Mouse (Mus musculus) liver, embryonic 16.5 days (tissue): Measurements from ENCODE around the gene Ttll3. TPM values are rescaled to one million over a fixed set of nuclear protein-coding genes. Genes with fewer than 3 reads are reported as not detected.

Experiments
- ATAC-seq: fragments of 200-750 bp; cut with Nextera tagmentation; 2 replicates; pipeline ENCODE4 v1.8.0; 2017; ENCODE audit warnings: low read depth, mild to moderate bottlenecking, moderate number of reproducible peaks, moderate library complexity
- H3K27ac ChIP-seq: fragments of 300-500 bp; sonication (generic); 2 replicates; pipeline ENCODE4 v1.5.1; 2014; ENCODE audit warnings: mild to moderate bottlenecking, low read length
- H3K27me3 ChIP-seq: fragments of 300-500 bp; sonication (generic); 2 replicates; pipeline ENCODE4 v1.6.1; 2014; ENCODE audit warnings: low read depth, low read length, mixed read lengths; ENCODE audit not compliant: control insufficient read depth, insufficient read depth
- H3K36me3 ChIP-seq: fragments of 300-500 bp; sonication (generic); 2 replicates; pipeline ENCODE4 v1.6.1; 2014; ENCODE audit warnings: mild to moderate bottlenecking; ENCODE audit not compliant: control insufficient read depth, insufficient read depth
- H3K4me1 ChIP-seq: fragments of 300-500 bp; sonication (generic); 2 replicates; pipeline ENCODE4 v1.6.1; 2014; ENCODE audit warnings: low read depth, low read length, mixed read lengths; ENCODE audit not compliant: control insufficient read depth
- H3K4me2 ChIP-seq: fragments of 300-500 bp; sonication (generic); 2 replicates; pipeline ENCODE4 v1.6.1; 2014; ENCODE audit warnings: low read depth, low read length, mixed read lengths
- H3K4me3 ChIP-seq: fragments of 300-500 bp; sonication (generic); 2 replicates; pipeline ENCODE4 v1.5.1; 2014; ENCODE audit warnings: low read depth, mild to moderate bottlenecking, low read length
- H3K9ac ChIP-seq: fragments of 300-500 bp; sonication (generic); 2 replicates; pipeline ENCODE4 v1.6.1; 2014; ENCODE audit warnings: low read depth, low read length
- H3K9me3 ChIP-seq: fragments of 300-500 bp; sonication (generic); replicated peaks from 2 replicates; pipeline ENCODE4 v1.6.1; 2016; ENCODE audit warnings: low read length; ENCODE audit not compliant: control insufficient read depth
- WGBS: fragments of 180-500 bp; shearing (Covaris S2); extraction: QIAGEN DNeasy Blood & Tissue Kit; methylation state at CpG from one replicate; pipeline ENCODE4 v1.1.7; 2014; ENCODE audit not compliant: insufficient replicate concordance; 5-methylcytosine and 5-hydroxymethylcytosine counted together
- polyA plus RNA-seq: library from polyadenylated mRNA; unstranded; fragments of >200 nt; fragmentation: Nextera tagmentation; extraction: Ambion mirVana; gene quantifications from 2 replicates; pipeline ENCODE4 v1.2.1, GENCODE M21; 2015

Gene Ttll3
- 0.90 and 1.3 TPM in 2 replicates for polyA plus RNA-seq

DNA sequence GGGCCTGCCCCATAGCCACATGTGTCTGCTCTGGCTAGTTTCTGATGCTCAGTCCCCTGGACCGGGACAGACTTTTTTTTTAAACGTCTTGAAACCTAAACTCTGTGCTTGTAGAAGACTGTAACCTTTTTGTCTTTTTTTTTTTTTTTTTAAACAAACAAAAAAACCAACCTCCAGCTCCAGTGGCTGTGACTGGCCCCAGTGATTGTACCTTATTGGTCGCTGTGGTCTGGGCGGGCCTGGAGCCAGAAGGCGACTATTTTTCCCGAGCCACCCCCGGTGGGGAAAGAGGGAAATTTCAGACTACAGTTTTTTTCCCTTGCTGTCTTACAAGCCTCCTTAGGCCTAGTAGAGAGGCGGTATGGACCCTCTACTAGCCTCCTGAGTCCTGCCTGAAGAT lies at the start of gene Ttll3:
TSS of gene Ttll3 (plus strand) at position 301 of the 400 bp plus-strand sequence.
- H3K9me3 ChIP-seq: no peaks in the 10 kb centered on the region
- H3K9ac ChIP-seq: no peak within 1 kb of the TSS
- ATAC-seq: no peak
- peaks cover 6% of the 10 kb centered on the region for H3K4me1 ChIP-seq
- H3K4me3 ChIP-seq: no peak within 1 kb of the TSS
- WGBS: 72% methylated on average over 8 of the region's 8 CpGs
- peaks cover 49% of the 10 kb centered on the region for H3K36me3 ChIP-seq
- no peak within 1 kb of the TSS for H3K27ac ChIP-seq
- peaks cover 9% of the 10 kb centered on the region for H3K27me3 ChIP-seq
- no peak within 1 kb of the TSS for H3K4me2 ChIP-seq

DNA sequence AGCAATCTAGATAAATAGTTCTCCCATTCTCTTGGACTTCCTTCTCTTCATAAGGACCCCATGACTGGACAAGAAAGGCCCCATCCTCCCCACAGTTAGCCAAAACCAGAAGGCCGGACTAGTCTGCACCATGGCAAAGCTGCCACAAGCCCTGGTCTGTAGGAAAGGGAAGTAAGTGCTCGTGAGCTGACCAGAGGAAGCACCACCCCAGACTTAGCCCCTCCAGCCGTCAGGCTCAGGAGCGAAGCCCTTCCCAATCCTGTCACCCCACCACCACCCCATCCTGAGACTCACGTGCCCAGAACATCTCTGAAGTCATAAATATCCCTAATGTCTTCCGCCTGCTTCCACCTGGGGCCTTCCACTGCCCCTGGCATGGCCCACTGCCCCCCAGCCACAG lies 47.5 kb upstream of the Ttll3 start:
- H3K4me2 ChIP-seq: no peak overlapping the region
- no peaks in the 10 kb centered on the region for H3K36me3 ChIP-seq
- WGBS: 40% methylated on average over 6 of the region's 6 CpGs
- H3K27ac ChIP-seq: no peak overlapping the region
- no peak overlapping the region for H3K4me3 ChIP-seq
- ATAC-seq: no peak
- no peaks in the 10 kb centered on the region for H3K27me3 ChIP-seq
- H3K9ac ChIP-seq: no peak overlapping the region
- no peaks in the 10 kb centered on the region for H3K9me3 ChIP-seq
- H3K4me1 ChIP-seq: peaks cover 10% of the 10 kb centered on the region

DNA sequence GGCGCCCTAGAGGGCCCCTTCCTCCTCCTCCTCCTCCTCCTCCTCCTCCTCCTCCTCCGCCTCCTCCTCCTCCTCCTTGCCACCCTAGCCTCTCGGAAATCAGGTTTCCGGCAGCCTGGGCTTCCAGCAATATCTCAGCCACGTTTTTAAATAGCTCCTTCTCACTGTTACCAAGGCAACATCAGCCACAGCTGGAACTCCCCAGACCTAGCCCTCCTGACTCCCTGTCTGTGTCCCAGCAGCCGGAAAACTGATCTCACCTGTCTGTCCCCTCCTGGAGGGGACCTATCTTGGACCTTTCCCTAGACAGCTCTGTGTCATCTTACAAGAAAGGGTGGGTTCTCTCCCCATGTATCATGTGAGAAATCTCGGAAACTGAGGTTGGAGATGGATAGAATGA lies 46.8 kb upstream of the Ttll3 start:
- Histone ChIP-seq H3K4me1 (peaks cover 6% of the 10 kb centered on the region), H3K4me3 (no peak overlapping the region), H3K9ac (no peak overlapping the region)

DNA sequence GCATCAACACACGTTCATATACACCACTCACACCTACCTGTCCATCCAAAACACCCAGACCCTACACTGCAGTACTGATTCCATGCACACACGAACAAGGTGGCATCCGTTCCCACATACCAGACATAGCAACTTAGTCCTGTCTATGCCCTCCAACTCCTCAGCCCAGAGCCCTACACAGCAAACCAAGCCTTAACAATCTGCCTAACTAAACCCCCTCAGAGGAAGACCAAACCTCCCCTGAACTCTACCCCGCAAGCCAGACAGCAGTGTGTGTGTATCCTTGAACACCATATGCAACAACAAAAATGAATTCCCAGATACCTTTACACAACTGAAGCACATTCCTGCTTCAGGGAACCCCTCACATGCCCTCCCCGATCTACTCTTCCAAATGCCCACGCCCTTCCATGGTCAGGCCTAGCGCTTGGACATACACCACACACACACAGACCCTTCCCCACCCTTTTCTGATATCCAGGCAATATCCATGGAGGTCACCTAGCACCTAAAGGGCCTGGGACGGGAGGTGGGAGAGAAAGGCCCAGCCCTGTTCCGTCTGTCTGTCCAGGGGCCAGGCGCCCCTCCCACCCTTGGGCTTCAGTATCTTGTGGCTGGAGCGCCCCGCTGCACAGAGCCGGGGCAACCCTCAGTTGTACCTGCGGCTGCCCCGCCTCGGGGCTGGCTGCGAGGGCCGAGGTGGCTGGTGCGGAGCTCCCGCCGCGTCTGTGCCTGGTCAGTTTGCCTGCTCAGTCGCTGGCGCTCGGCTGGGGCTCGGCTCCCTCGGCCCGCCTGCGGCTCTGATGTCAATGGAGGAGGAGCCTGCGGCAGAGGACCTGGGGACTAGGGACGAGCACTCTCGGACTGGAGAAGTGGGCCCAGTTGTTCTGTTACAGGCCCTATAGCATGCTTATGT lies 45.6 kb upstream of the Ttll3 start, which contains the start of gene Camk1:
TSS of gene Camk1 (minus strand) at position 808 of the 916 bp plus-strand sequence.
- H3K4me3 ChIP-seq: peak within 1 kb of the TSS; percentile 65
- peaks cover 2% of the 10 kb centered on the region; the same call in 1 of the 2 replicates for H3K4me1 ChIP-seq
- H3K4me2 ChIP-seq: peak within 1 kb of the TSS; percentile 70
- H3K36me3 ChIP-seq: no peaks in the 10 kb centered on the region
- H3K9ac ChIP-seq: peak within 1 kb of the TSS; percentile 64
- no peaks in the 10 kb centered on the region for H3K27me3 ChIP-seq
- ATAC-seq: peak; percentile 81
- no peaks in the 10 kb centered on the region for H3K9me3 ChIP-seq
- no peak within 1 kb of the TSS for H3K27ac ChIP-seq
- WGBS: 13% methylated on average over 32 of the region's 32 CpGs

More for the DNA sequence above, 46.8 kb upstream of the Ttll3 start:
- Histone ChIP-seq H3K36me3 (no peaks in the 10 kb centered on the region), H3K9me3 (no peaks in the 10 kb centered on the region), H3K27me3 (no peaks in the 10 kb centered on the region), H3K4me2 (no peak overlapping the region), H3K27ac (no peak overlapping the region)
- ATAC-seq: no peak
- WGBS: 41% methylated on average over 5 of the region's 7 CpGs

DNA sequence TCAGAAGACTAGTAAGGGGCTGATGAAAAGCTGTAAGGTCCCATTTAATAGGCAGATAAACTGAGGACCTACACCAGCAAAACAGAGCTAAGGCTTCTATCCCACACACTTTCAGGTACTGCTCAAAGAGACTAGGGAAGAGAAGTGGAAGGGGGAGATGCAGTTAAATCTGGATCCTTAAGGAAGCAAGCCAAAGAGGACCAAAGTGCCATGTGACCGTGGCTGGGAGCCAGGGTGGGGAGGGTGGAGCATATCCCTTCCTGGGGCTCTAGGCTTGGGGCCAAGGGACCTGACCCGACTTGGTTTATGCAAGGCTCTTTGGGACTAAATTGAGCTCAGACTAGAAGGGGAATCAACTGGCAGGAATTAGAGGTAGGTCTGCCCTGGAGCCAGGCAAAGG lies 44.7 kb upstream of the Ttll3 start:
- WGBS: 40% methylated on average over 2 of the region's 2 CpGs
- Histone ChIP-seq H3K27ac (no peak overlapping the region), H3K4me3 (no peak overlapping the region; the same call in 1 of the 2 replicates), H3K4me2 (peak overlapping the region; percentile 70; the same call in 1 of the 2 replicates), H3K27me3 (no peaks in the 10 kb centered on the region), H3K36me3 (no peaks in the 10 kb centered on the region), H3K9me3 (no peaks in the 10 kb centered on the region), H3K9ac (no peak overlapping the region), H3K4me1 (peaks cover 2% of the 10 kb centered on the region; the same call in 1 of the 2 replicates)
- peak; percentile 15; the same call in 1 of the 2 replicates for ATAC-seq

DNA sequence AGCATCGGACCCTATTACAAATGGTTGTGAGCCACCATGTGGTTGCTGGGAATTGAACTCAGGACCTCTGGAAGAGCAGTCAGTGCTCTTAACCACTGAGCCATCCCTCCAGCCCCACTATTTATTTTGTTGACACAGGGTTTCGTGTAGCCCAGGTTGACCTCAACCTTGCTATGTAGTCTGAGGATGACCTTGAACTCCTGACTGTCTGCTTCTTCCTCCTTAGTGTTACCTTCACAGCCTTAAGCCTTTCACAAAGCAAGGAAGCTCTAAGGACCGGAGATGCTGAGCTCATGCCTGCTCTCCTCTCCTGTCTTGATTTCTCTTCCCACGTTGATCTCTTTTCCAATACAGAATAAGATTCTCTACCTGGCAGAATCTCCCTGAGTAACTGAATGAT lies 42.2 kb upstream of the Ttll3 start:
- no peak overlapping the region for H3K4me2 ChIP-seq
- no peaks in the 10 kb centered on the region for H3K9me3 ChIP-seq
- no peak overlapping the region for H3K9ac ChIP-seq
- H3K4me1 ChIP-seq: peaks cover 2% of the 10 kb centered on the region; the same call in 1 of the 2 replicates
- WGBS: 56% methylated on average over 4 of the region's 4 CpGs
- no peaks in the 10 kb centered on the region for H3K27me3 ChIP-seq
- no peak for ATAC-seq
- no peak overlapping the region for H3K27ac ChIP-seq
- no peaks in the 10 kb centered on the region for H3K36me3 ChIP-seq
- no peak overlapping the region for H3K4me3 ChIP-seq

DNA sequence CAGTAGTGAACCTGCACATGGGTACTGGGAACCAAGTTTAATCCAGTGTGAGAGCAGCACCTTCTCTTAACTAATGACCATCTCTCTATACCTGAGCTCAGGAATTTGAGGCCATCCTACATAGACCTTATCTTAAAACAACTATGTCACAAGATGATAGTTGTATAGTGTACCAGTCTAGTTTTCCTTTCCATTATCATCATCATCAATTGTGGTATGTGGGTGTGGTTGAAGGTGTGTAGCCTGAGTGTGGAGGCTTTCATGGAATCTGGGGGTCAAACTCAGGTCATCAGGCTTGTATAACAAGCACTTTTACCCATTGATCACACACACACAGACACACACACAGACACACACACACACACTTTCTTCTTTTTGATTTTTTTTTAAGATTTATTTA lies 38.5 kb upstream of the Ttll3 start:
- H3K4me3 ChIP-seq: no peak overlapping the region
- ATAC-seq: no peak
- no peak overlapping the region for H3K9ac ChIP-seq
- no peaks in the 10 kb centered on the region for H3K9me3 ChIP-seq
- H3K4me2 ChIP-seq: no peak overlapping the region
- H3K27ac ChIP-seq: no peak overlapping the region
- no peaks in the 10 kb centered on the region for H3K36me3 ChIP-seq
- no peaks in the 10 kb centered on the region; the same call in 1 of the 2 replicates for H3K4me1 ChIP-seq
- no peaks in the 10 kb centered on the region for H3K27me3 ChIP-seq

DNA sequence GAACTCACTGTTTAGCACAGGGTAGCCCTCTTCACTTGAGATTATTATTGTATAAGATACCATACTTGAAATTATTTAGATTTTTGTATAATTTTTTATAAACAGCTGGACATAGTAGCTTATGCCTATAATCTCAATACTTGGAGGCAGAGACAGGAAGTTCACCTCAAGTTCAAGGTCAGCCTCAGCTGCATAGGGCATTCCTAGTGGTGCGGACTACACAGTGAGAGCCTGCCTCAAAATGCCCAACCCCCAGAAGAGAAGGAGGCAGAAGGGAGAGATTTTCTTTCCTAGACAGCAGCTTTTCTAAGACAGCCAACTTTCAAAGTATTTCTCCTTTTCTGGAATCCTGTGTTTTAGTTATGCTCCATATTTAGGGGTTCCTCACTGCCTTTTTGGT lies 37.9 kb upstream of the Ttll3 start:
- Histone ChIP-seq H3K4me3 (no peak overlapping the region), H3K27me3 (no peaks in the 10 kb centered on the region), H3K9ac (no peak overlapping the region), H3K4me1 (no peaks in the 10 kb centered on the region; the same call in 1 of the 2 replicates), H3K27ac (no peak overlapping the region), H3K36me3 (no peaks in the 10 kb centered on the region), H3K4me2 (no peak overlapping the region), H3K9me3 (no peaks in the 10 kb centered on the region)
- WGBS: 72% methylated on average over 1 of the region's 1 CpGs
- ATAC-seq: no peak

DNA sequence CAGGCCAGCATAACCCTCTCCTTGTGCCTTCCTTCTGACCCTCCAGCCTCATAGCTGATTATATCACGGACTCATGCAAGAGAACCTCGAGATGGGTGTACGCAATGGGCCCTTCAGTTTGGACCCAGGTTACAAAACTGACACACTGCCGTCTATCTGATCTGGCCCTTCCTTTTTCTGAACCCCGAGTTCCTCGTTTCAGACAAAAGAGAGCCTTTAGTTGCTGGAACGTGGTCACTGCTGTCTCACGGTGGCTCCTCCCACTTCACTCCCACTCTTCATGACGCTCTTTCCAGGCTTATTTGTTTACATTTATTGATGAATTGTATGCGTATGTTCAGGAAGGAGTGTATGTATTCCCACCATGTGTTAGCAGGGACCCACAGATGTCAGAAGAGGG lies 37.4 kb upstream of the Ttll3 start:
- no peaks in the 10 kb centered on the region for H3K9me3 ChIP-seq
- no peak overlapping the region for H3K4me2 ChIP-seq
- H3K4me3 ChIP-seq: no peak overlapping the region
- no peaks in the 10 kb centered on the region for H3K36me3 ChIP-seq
- WGBS: 22% methylated on average over 10 of the region's 10 CpGs
- no peak overlapping the region for H3K27ac ChIP-seq
- no peaks in the 10 kb centered on the region; the same call in 1 of the 2 replicates for H3K4me1 ChIP-seq
- H3K27me3 ChIP-seq: no peaks in the 10 kb centered on the region
- no peak overlapping the region for H3K9ac ChIP-seq
- no peak for ATAC-seq
